9 mouse cellular contexts compared by ENCODE assay signal in genomic region chr19:14777198-14777597, GRCm38 (mm10).
DNase-seq lines count a peak whose midpoint lies in the region; ATAC-seq and TF ChIP-seq lines count a peak whose summit lies in the region.
"Had no signal": no experiment of that assay in that cellular context is flagged by ENCODE, and none has a peak within 500 bp of the region (broad histone marks: within the 10 kb centered on the region; RNA-seq: fewer than 3 reads in every experiment).

No protein-coding gene starts in this region.

- no peaks in the 10 kb centered on the region for H3K4me1 ChIP-seq in stomach, embryonic 15.5 days
- no peaks in the 10 kb centered on the region for H3K4me1 ChIP-seq in stomach, postnatal 0 days (replicated peaks; ENCODE audit: control insufficient read depth, insufficient read depth)
- H3K4me1 ChIP-seq in hindbrain, embryonic 13.5 days (replicated peaks), result peaks cover 14% of the 10 kb centered on the region
- no peaks in the 10 kb centered on the region for H3K4me1 ChIP-seq in limb, embryonic 13.5 days
- no peaks in the 10 kb centered on the region for H3K4me1 ChIP-seq in liver, embryonic 11.5 days (replicated peaks; ENCODE audit: control insufficient read depth, insufficient read depth, low read length)

- H3K27me3 ChIP-seq in stomach, embryonic 15.5 days (replicated peaks), result no peaks in the 10 kb centered on the region
- no peaks in the 10 kb centered on the region for H3K27me3 ChIP-seq in stomach, postnatal 0 days (ENCODE audit: control insufficient read depth, insufficient read depth, low read length)
- H3K27me3 ChIP-seq in hindbrain, embryonic 13.5 days, result peaks cover 1% of the 10 kb centered on the region; the same call in 1 of the 2 replicates
- peaks cover 9% of the 10 kb centered on the region; the same call in 1 of the 2 replicates for H3K27me3 ChIP-seq in limb, embryonic 13.5 days
- no peaks in the 10 kb centered on the region for H3K27me3 ChIP-seq in liver, embryonic 11.5 days (replicated peaks; ENCODE audit: control insufficient read depth, insufficient read depth, low read length)

- no peak overlapping the region for H3K9ac ChIP-seq in stomach, embryonic 15.5 days
- H3K9ac ChIP-seq in stomach, postnatal 0 days (ENCODE audit: low read length), result no peak overlapping the region
- H3K9ac ChIP-seq in hindbrain, embryonic 13.5 days, result no peak overlapping the region
- no peak overlapping the region for H3K9ac ChIP-seq in limb, embryonic 13.5 days
- no peak overlapping the region for H3K9ac ChIP-seq in liver, embryonic 11.5 days (ENCODE audit: low read depth, low read length)

- DNase-seq in stomach, postnatal 0 days (ENCODE audit: low spot score), result no peak
- peak; percentile 18 for DNase-seq in telencephalon, adult 2 months (ENCODE audit: low read depth, low spot score)
- DNase-seq in liver, embryonic 11.5 days (ENCODE audit: low spot score), result no peak
- no peak for DNase-seq in urinary bladder, adult 18-20 months (ENCODE audit: low spot score in 2 of 2)
- DNase-seq in testis, postnatal 14 days (ENCODE audit: low spot score), result no peak

- H3K36me3 ChIP-seq in stomach, embryonic 15.5 days, result no peaks in the 10 kb centered on the region
- H3K36me3 ChIP-seq in stomach, postnatal 0 days (ENCODE audit: control insufficient read depth, insufficient read depth, low read length), result no peaks in the 10 kb centered on the region
- H3K36me3 ChIP-seq in hindbrain, embryonic 13.5 days, result no peaks in the 10 kb centered on the region
- H3K36me3 ChIP-seq in limb, embryonic 13.5 days, result no peaks in the 10 kb centered on the region
- no peaks in the 10 kb centered on the region for H3K36me3 ChIP-seq in liver, embryonic 11.5 days (ENCODE audit: control insufficient read depth, insufficient read depth, low read length)

- H3K27ac ChIP-seq in stomach, embryonic 15.5 days, result no peak overlapping the region
- H3K27ac ChIP-seq in stomach, postnatal 0 days (replicated peaks), result no peak overlapping the region
- H3K27ac ChIP-seq in hindbrain, embryonic 13.5 days, result no peak overlapping the region
- no peak overlapping the region for H3K27ac ChIP-seq in limb, embryonic 13.5 days
- no peak overlapping the region for H3K27ac ChIP-seq in liver, embryonic 11.5 days (ENCODE audit: low read depth, low read length)
- H3K27ac ChIP-seq: macrophage had no signal

- TF ChIP-seq CTCF in stomach, postnatal 0 days (IDR thresholded peaks at IDR 0.05; ENCODE audit: low read depth), result no peak

- no peak for ATAC-seq in stomach, embryonic 15.5 days (ENCODE audit: insufficient read depth, low FRiP score, low read depth)
- no peak for ATAC-seq in stomach, postnatal 0 days (ENCODE audit: low FRiP score, low TSS enrichment)
- peak; percentile 89 for ATAC-seq in hindbrain, embryonic 13.5 days (ENCODE audit: low FRiP score)
- ATAC-seq in limb, embryonic 13.5 days (ENCODE audit: low FRiP score, low read depth), result no peak
- ATAC-seq in liver, embryonic 11.5 days (replicated peaks; ENCODE audit: low FRiP score), result no peak

- no peaks in the 10 kb centered on the region for H3K9me3 ChIP-seq in stomach, embryonic 15.5 days
- peaks cover 3% of the 10 kb centered on the region; the same call in 1 of the 2 replicates for H3K9me3 ChIP-seq in stomach, postnatal 0 days (ENCODE audit: control insufficient read depth, low read length)
- no peaks in the 10 kb centered on the region for H3K9me3 ChIP-seq in hindbrain, embryonic 13.5 days
- 0 out of 2 replicates have a peak, but pooled peaks cover 3% of the 10 kb centered on the region for H3K9me3 ChIP-seq in limb, embryonic 13.5 days
- H3K9me3 ChIP-seq in liver, embryonic 11.5 days (ENCODE audit: control insufficient read depth, low read length), result no peaks in the 10 kb centered on the region

- 15% methylated on average over 10 of the region's 10 CpGs for WGBS in stomach, embryonic 15.5 days
- 16% methylated on average over 10 of the region's 10 CpGs for WGBS in stomach, postnatal 0 days
- 3% methylated on average over 10 of the region's 10 CpGs for WGBS in hindbrain, embryonic 13.5 days
- WGBS in limb, embryonic 13.5 days, result 2% methylated on average over 10 of the region's 10 CpGs
- 17% methylated on average over 10 of the region's 10 CpGs for WGBS in liver, embryonic 11.5 days

- TF ChIP-seq EP300 in stomach, postnatal 0 days (optimal IDR thresholded peaks at IDR 0.05), result no peak

- H3K4me3 ChIP-seq in stomach, embryonic 15.5 days (replicated peaks), result no peak overlapping the region
- H3K4me3 ChIP-seq in stomach, postnatal 0 days (ENCODE audit: low read depth, low read length), result no peak overlapping the region
- H3K4me3 ChIP-seq in hindbrain, embryonic 13.5 days, result peak overlapping the region; percentile 15
- H3K4me3 ChIP-seq in limb, embryonic 13.5 days, result no peak overlapping the region
- H3K4me3 ChIP-seq in liver, embryonic 11.5 days (ENCODE audit: low read depth, low read length), result no peak overlapping the region

- H3K4me2 ChIP-seq in stomach, embryonic 15.5 days, result 0 out of 2 replicates have a peak overlapping the region, but pooled peaks have one; percentile 5
- no peak overlapping the region for H3K4me2 ChIP-seq in stomach, postnatal 0 days (replicated peaks; ENCODE audit: low read depth)
- peak overlapping the region; percentile 50 for H3K4me2 ChIP-seq in hindbrain, embryonic 13.5 days
- H3K4me2 ChIP-seq in limb, embryonic 13.5 days (replicated peaks), result peak overlapping the region; percentile 42
- no peak overlapping the region for H3K4me2 ChIP-seq in liver, embryonic 11.5 days

Comparison
In these comparisons a context has a peak if more than half of its experiments do, and no peak if none do; other contexts are left out.
1. H3K4me2 ChIP-seq: peak in stomach, embryonic 15.5 days (single experiment), hindbrain, embryonic 13.5 days (single experiment) and limb, embryonic 13.5 days (single experiment); none in stomach, postnatal 0 days (single experiment) and liver, embryonic 11.5 days (single experiment).